Comparison of ENCODE assay signal across 8 mouse cellular contexts in the genomic region with DNA sequence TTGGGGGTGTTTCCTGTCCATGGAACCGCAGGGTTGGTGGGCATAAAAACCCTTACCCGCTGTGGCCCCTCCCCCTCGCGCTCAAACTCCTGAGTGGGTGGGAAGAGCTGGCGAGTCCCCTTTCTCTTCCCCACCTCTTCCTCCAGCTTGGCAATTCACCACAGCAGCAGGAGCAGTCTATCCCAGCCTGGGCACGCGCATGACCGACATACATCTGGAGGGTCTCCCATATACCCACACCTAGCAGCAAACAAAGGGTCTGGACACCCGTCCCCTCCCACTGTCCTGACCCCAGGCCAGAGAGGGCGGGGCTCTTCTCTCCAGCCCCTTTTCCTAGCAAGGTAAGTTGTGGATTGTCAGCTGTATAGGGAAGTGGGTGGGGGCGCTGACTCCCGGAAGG. TPM values are rescaled to one million over a fixed set of nuclear protein-coding genes. Genes with fewer than 3 reads are reported as not detected.
DNase-seq lines count a peak whose midpoint lies in the region; ATAC-seq lines count a peak whose summit lies in the region.

No protein-coding gene starts in this region.

- peak; percentile 31 for DNase-seq in kidney, postnatal 10 days
- no peak for DNase-seq in kidney, adult 9 months
- DNase-seq in embryonic facial prominence, embryonic 14.5 days (ENCODE audit: low spot score) = peak; percentile 26
- no peak for DNase-seq in hindbrain, embryonic 14.5 days (ENCODE audit: low spot score)
- DNase-seq in midbrain, embryonic 14.5 days = no peak
- no peak for DNase-seq in frontal cortex, postnatal 10 days (ENCODE audit: low spot score in 2 of 2)
- DNase-seq in adrenal gland, adult 8-10 months = no peak
- no peak for DNase-seq in spleen, adult 18-20 months

- H3K9me3 ChIP-seq in embryonic facial prominence, embryonic 14.5 days (ENCODE audit: control insufficient read depth, low read length) = no peaks in the 10 kb centered on the region
- H3K9me3 ChIP-seq in hindbrain, embryonic 14.5 days (ENCODE audit: control insufficient read depth, low read length) = no peaks in the 10 kb centered on the region
- H3K9me3 ChIP-seq in midbrain, embryonic 14.5 days (ENCODE audit: control insufficient read depth, low read length) = no peaks in the 10 kb centered on the region

- ATAC-seq in embryonic facial prominence, embryonic 14.5 days (ENCODE audit: low read depth) = peak; percentile 3; the same call in 1 of the 2 replicates
- no peak for ATAC-seq in hindbrain, embryonic 14.5 days (ENCODE audit: low FRiP score)
- ATAC-seq in midbrain, embryonic 14.5 days (ENCODE audit: low FRiP score, low TSS enrichment) = no peak

- peak overlapping the region; percentile 72; the same call in 1 of the 2 replicates for H3K27ac ChIP-seq in embryonic facial prominence, embryonic 14.5 days (replicated peaks; ENCODE audit: low read depth, low read length)
- no peak overlapping the region for H3K27ac ChIP-seq in hindbrain, embryonic 14.5 days
- H3K27ac ChIP-seq in midbrain, embryonic 14.5 days (replicated peaks; ENCODE audit: low read depth, low read length) = no peak overlapping the region

- H3K27me3 ChIP-seq in embryonic facial prominence, embryonic 14.5 days (replicated peaks; ENCODE audit: control insufficient read depth, insufficient read depth, low read length) = no peaks in the 10 kb centered on the region
- H3K27me3 ChIP-seq in hindbrain, embryonic 14.5 days (ENCODE audit: control insufficient read depth, insufficient read depth, low read length) = no peaks in the 10 kb centered on the region
- H3K27me3 ChIP-seq in midbrain, embryonic 14.5 days (ENCODE audit: control insufficient read depth, insufficient read depth, low read length) = peaks cover 9% of the 10 kb centered on the region; the same call in 1 of the 2 replicates

- H3K36me3 ChIP-seq in embryonic facial prominence, embryonic 14.5 days (ENCODE audit: control insufficient read depth, insufficient read depth, low read length) = no peaks in the 10 kb centered on the region
- H3K36me3 ChIP-seq in hindbrain, embryonic 14.5 days (replicated peaks; ENCODE audit: control insufficient read depth, insufficient read depth) = no peaks in the 10 kb centered on the region
- no peaks in the 10 kb centered on the region for H3K36me3 ChIP-seq in midbrain, embryonic 14.5 days (ENCODE audit: control insufficient read depth, insufficient read depth, low read length)

- peaks cover 23% of the 10 kb centered on the region for H3K4me1 ChIP-seq in embryonic facial prominence, embryonic 14.5 days (ENCODE audit: control insufficient read depth, insufficient read depth, low read length)
- H3K4me1 ChIP-seq in hindbrain, embryonic 14.5 days (replicated peaks; ENCODE audit: control insufficient read depth, insufficient read depth, low read length) = peaks cover 11% of the 10 kb centered on the region
- H3K4me1 ChIP-seq in midbrain, embryonic 14.5 days (ENCODE audit: control insufficient read depth, insufficient read depth, low read length) = peaks cover 10% of the 10 kb centered on the region

- H3K9ac ChIP-seq in embryonic facial prominence, embryonic 14.5 days (ENCODE audit: low read depth, low read length) = peak overlapping the region; percentile 59
- peak overlapping the region; percentile 13; the same call in 1 of the 2 replicates for H3K9ac ChIP-seq in hindbrain, embryonic 14.5 days
- no peak overlapping the region for H3K9ac ChIP-seq in midbrain, embryonic 14.5 days (replicated peaks; ENCODE audit: low read length)

- H3K4me3 ChIP-seq in embryonic facial prominence, embryonic 14.5 days (ENCODE audit: low read depth, low read length) = peak overlapping the region; percentile 38
- H3K4me3 ChIP-seq in hindbrain, embryonic 14.5 days (replicated peaks; ENCODE audit: low read length) = peak overlapping the region; percentile 14; the same call in 1 of the 2 replicates
- 0 out of 2 replicates have a peak overlapping the region, but pooled peaks have one; percentile 7 for H3K4me3 ChIP-seq in midbrain, embryonic 14.5 days (replicated peaks; ENCODE audit: low read depth, low read length)

- WGBS in embryonic facial prominence, embryonic 14.5 days = 5% methylated on average over 11 of the region's 12 CpGs
- 17% methylated on average over 12 of the region's 12 CpGs for WGBS in hindbrain, embryonic 14.5 days
- 9% methylated on average over 12 of the region's 12 CpGs for WGBS in midbrain, embryonic 14.5 days

- H3K4me2 ChIP-seq in embryonic facial prominence, embryonic 14.5 days (ENCODE audit: low read depth, low read length) = peak overlapping the region; percentile 74
- H3K4me2 ChIP-seq in hindbrain, embryonic 14.5 days (replicated peaks) = peak overlapping the region; percentile 46
- peak overlapping the region; percentile 30 for H3K4me2 ChIP-seq in midbrain, embryonic 14.5 days (ENCODE audit: low read length)

RNA-seq across cellular contexts. Expression of a gene that starts 3.5 kb away (rescaled TPM):
- polyA plus RNA-seq in embryonic facial prominence, embryonic 14.5 days (2014; fragmentation: Nextera tagmentation; extraction: Ambion mirVana) = 259 and 298 TPM in 2 replicates
- 192 and 215 TPM in 2 replicates for polyA plus RNA-seq in hindbrain, embryonic 14.5 days (2014; fragmentation: Nextera tagmentation; extraction: Ambion mirVana)
- 213 and 223 TPM in 2 replicates for polyA plus RNA-seq in midbrain, embryonic 14.5 days (2014; fragmentation: Nextera tagmentation; extraction: Ambion mirVana)
- 100 to 1,000 TPM; 162 to 190 (median 174) TPM for total RNA-seq in adrenal gland, adult 8-10 months (2022)

RNA-seq across cellular contexts. Expression of a gene that starts 12.2 kb away (rescaled TPM):
- polyA plus RNA-seq in embryonic facial prominence, embryonic 14.5 days (2014; fragmentation: Nextera tagmentation; extraction: Ambion mirVana) = 6.2 and 6.9 TPM in 2 replicates
- 28.8 and 35.5 TPM in 2 replicates for polyA plus RNA-seq in hindbrain, embryonic 14.5 days (2014; fragmentation: Nextera tagmentation; extraction: Ambion mirVana)
- polyA plus RNA-seq in midbrain, embryonic 14.5 days (2014; fragmentation: Nextera tagmentation; extraction: Ambion mirVana) = 28.4 and 32.3 TPM in 2 replicates
- 10 to 100 TPM in 2 of 4 experiments, 1 to 10 TPM in 2; 5.7 to 13.4 (median 9.8) TPM for total RNA-seq in adrenal gland, adult 8-10 months (2022)

RNA-seq across cellular contexts. Expression of a gene that starts 22.3 kb away (rescaled TPM):
- 9.8 and 11.6 TPM in 2 replicates for polyA plus RNA-seq in embryonic facial prominence, embryonic 14.5 days (2014; fragmentation: Nextera tagmentation; extraction: Ambion mirVana)
- polyA plus RNA-seq in hindbrain, embryonic 14.5 days (2014; fragmentation: Nextera tagmentation; extraction: Ambion mirVana) = 7.3 and 8.4 TPM in 2 replicates
- 7.4 and 8.5 TPM in 2 replicates for polyA plus RNA-seq in midbrain, embryonic 14.5 days (2014; fragmentation: Nextera tagmentation; extraction: Ambion mirVana)
- total RNA-seq in adrenal gland, adult 8-10 months (2022) = 10 to 100 TPM; 15.3 to 30.3 (median 23.0) TPM

Comparison
In these comparisons a context has a peak if more than half of its experiments do, and no peak if none do; other contexts are left out.
1. DNase-seq: peak in kidney, postnatal 10 days (single experiment) and embryonic facial prominence, embryonic 14.5 days (single experiment); none in kidney, adult 9 months (single experiment), hindbrain, embryonic 14.5 days (single experiment), midbrain, embryonic 14.5 days (single experiment), frontal cortex, postnatal 10 days (0 of 2), adrenal gland, adult 8-10 months (single experiment) and spleen, adult 18-20 months (0 of 2).
2. Peak in every context shown above with its lines, with median percentiles within 50 percentile points of each other: H3K4me2 ChIP-seq and H3K4me3 ChIP-seq.